8 mouse cellular contexts compared by ENCODE assay signal in the genomic region with DNA sequence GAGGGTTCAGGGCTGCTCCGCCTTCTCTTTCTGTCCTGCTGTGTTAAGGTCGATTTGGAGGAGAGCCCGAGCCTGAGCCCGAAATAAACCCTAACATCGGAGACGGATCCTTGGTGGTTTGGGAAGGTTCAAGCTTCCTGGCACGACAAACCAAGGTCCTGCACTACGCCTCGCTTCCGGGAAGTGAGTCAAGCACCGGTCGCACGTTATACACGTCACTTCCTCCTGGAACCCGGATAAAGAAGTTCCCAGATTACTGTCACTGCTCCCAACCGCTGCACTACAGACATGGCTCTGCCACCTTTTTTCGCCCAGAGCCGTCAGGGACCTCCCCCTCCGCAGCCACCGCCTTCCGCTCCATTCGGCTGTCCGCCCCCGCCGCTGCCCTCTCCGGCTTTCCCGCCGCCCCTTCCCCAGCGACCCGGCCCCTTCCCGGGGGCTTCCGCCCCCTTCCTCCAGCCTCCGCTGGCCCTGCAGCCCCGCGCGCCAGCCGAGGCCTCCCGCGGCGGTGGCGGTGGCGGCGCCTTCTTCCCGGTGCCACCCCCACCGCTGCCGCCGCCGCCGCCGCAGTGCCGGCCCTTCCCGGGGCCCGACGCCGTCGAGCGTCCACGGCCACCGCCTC. TPM values are rescaled to one million over a fixed set of nuclear protein-coding genes. Genes with fewer than 3 reads are reported as not detected.
DNase-seq lines count a peak whose midpoint lies in the region; ATAC-seq and TF ChIP-seq lines count a peak whose summit lies in the region.

A gene (plus strand): TSS at position 251 of the 622 bp plus-strand sequence.

- no peaks in the 10 kb centered on the region for H3K27me3 ChIP-seq in megakaryocyte, embryonic 14.5 days (replicated peaks)

- peak within 1 kb of the TSS; percentile 34 for H3K4me3 ChIP-seq in cortical plate, adult 2 months (ENCODE audit: insufficient read depth, low read length)
- peak within 1 kb of the TSS; percentile 97 for H3K4me3 ChIP-seq in megakaryocyte, embryonic 14.5 days (replicated peaks)

- peak; percentile 90 to 91 for DNase-seq in gastrocnemius, adult 8-10 months (ENCODE audit: low spot score in 2 of 2)
- peak; percentile 98 for DNase-seq in hindlimb bud, embryonic 11.5 days (ENCODE audit: extremely low spot score, low read depth, low spot score)
- DNase-seq in left cerebral cortex, adult 8-10 months (ENCODE audit: low spot score in 2 of 2), result peak; percentile 94 to 95
- peak; percentile 97 to 98 for DNase-seq in right cerebral cortex, postnatal 10 days (ENCODE audit: low spot score in 2 of 2)
- peak; percentile 92 for DNase-seq in urinary bladder, postnatal 25 days (ENCODE audit: low spot score)

- H3K4me1 ChIP-seq in cortical plate, adult 2 months (ENCODE audit: control insufficient read depth, insufficient read depth, low read length), result peaks cover 3% of the 10 kb centered on the region
- peaks cover 36% of the 10 kb centered on the region for H3K4me1 ChIP-seq in megakaryocyte, embryonic 14.5 days

- H3K27ac ChIP-seq in cortical plate, adult 2 months (ENCODE audit: insufficient read depth, low read length), result no peak within 1 kb of the TSS

- peaks cover 7% of the 10 kb centered on the region; the same call in 1 of the 2 replicates for H3K9me3 ChIP-seq in megakaryocyte, embryonic 14.5 days

- peaks cover 5% of the 10 kb centered on the region for H3K36me3 ChIP-seq in megakaryocyte, embryonic 14.5 days (replicated peaks; ENCODE audit: low read length)

- peak; percentile 75 for ATAC-seq in activated CD4-positive, CD25-positive, alpha-beta regulatory T cell, adult 4 months

- TF ChIP-seq POLR2A in cortical plate, adult 2 months (IDR thresholded peaks at IDR 0.05; ENCODE audit: extremely low read depth, insufficient read depth, low read length), result peak; percentile 97

- TF ChIP-seq CTCF in cortical plate, adult 2 months (IDR thresholded peaks at IDR 0.05; ENCODE audit: extremely low read depth, insufficient read depth, low read length), result no peak

RNA-seq across cellular contexts. Expression of the gene that starts here (rescaled TPM):
- 1 to 10 TPM; 4.1 to 5.0 TPM for polyA plus RNA-seq in activated CD4-positive, CD25-positive, alpha-beta regulatory T cell, adult 4 months (2017; shearing (Covaris generic))
- 16.1 and 16.9 TPM in 2 replicates for polyA plus RNA-seq in cortical plate, adult 2 months (2012; rRNA removed)
- 10 to 100 TPM; 12.1 to 19.7 (median 15.0) TPM for total RNA-seq in gastrocnemius, adult 8-10 months (2022)
- 10 to 100 TPM; 27.3 to 31.1 (median 27.9) TPM for total RNA-seq in left cerebral cortex, adult 8-10 months (2022)
- 7.3 and 14.5 TPM in 2 replicates for polyA plus RNA-seq in megakaryocyte, embryonic 14.5 days (2012; ENCODE audit: insufficient read depth, low replicate concordance)
